Comparison of ENCODE assay signal across 9 mouse cellular contexts in the genomic region with DNA sequence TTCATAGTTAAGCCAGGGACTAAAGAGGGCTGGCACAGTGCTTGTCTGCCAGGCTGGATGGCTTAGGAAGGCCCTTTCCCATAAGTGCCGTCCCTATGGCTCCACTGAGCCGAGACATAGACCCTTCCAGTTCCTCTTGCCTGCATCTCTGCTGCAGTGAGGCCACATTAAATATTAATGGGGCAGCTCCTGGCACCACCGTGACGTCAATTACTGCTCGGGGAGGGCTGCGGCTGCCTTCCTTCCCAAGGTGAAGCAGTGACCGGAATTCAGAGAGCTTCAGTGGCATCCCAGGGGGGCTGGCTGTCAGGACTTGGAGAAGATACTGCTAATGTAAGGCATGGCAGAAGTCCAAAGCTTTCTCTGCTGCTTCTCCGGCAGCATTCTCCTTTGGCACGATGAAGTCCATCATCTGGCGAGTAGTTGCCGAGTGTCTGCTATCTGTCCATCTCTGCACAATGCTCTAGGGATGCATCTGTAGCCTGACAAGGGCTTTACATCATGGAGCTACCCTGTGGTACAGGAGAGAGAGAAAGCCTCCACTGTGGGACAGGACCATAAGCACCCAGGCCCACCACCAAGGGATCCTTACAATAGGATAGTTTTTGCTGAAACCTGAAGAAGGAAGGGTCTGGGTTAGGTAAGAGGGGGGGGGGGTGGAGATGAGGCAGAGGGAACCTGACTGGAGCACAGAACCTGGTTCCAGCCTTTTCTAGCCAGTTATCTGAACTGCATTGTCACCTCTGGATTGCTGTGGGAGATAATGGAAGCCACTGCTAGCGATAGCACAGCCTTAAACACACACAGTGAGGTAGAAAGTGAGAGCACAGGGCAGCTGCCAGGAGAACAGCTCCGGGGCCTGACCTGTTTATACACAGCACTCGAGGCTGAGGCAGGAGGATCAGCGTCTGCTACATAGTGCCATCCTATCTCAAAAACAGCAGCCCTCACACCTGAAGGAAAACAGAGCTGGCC. TPM values are rescaled to one million over a fixed set of nuclear protein-coding genes. Genes with fewer than 3 reads are reported as not detected.
DNase-seq lines count a peak whose midpoint lies in the region; ATAC-seq and TF ChIP-seq lines count a peak whose summit lies in the region.
"Had no signal": no experiment of that assay in that cellular context is flagged by ENCODE, and none has a peak within 500 bp of the region (broad histone marks: within the 10 kb centered on the region; RNA-seq: fewer than 3 reads in every experiment).

No protein-coding gene starts in this region.

- H3K4me2 ChIP-seq in lung, embryonic 14.5 days: no peak overlapping the region
- H3K4me2 ChIP-seq in embryonic facial prominence, embryonic 11.5 days (ENCODE audit: low read depth, low read length): no peak overlapping the region
- H3K4me2 ChIP-seq in kidney, embryonic 15.5 days: no peak overlapping the region
- H3K4me2 ChIP-seq in heart, embryonic 11.5 days: no peak overlapping the region
- H3K4me2 ChIP-seq in liver, postnatal 0 days (ENCODE audit: low read depth, low read length): no peak overlapping the region

- H3K36me3 ChIP-seq in lung, embryonic 14.5 days (ENCODE audit: insufficient read depth): no peaks in the 10 kb centered on the region
- H3K36me3 ChIP-seq in embryonic facial prominence, embryonic 11.5 days (replicated peaks; ENCODE audit: control insufficient read depth, insufficient read depth, low read depth, low read length): no peaks in the 10 kb centered on the region
- no peaks in the 10 kb centered on the region for H3K36me3 ChIP-seq in kidney, embryonic 15.5 days
- H3K36me3 ChIP-seq in heart, embryonic 11.5 days (ENCODE audit: control insufficient read depth, insufficient read depth, low read length): no peaks in the 10 kb centered on the region
- no peaks in the 10 kb centered on the region for H3K36me3 ChIP-seq in liver, postnatal 0 days (replicated peaks; ENCODE audit: insufficient read depth, low read length)

- H3K9ac ChIP-seq in lung, embryonic 14.5 days: no peak overlapping the region
- no peak overlapping the region for H3K9ac ChIP-seq in embryonic facial prominence, embryonic 11.5 days (replicated peaks; ENCODE audit: low read length)
- H3K9ac ChIP-seq in kidney, embryonic 15.5 days: no peak overlapping the region
- no peak overlapping the region for H3K9ac ChIP-seq in heart, embryonic 11.5 days (ENCODE audit: low read depth, low read length)
- H3K9ac ChIP-seq in liver, postnatal 0 days (replicated peaks): no peak overlapping the region

- 36% methylated on average over 15 of the region's 15 CpGs for WGBS in lung, embryonic 14.5 days
- WGBS in embryonic facial prominence, embryonic 11.5 days: 44% methylated on average over 15 of the region's 15 CpGs
- 50% methylated on average over 15 of the region's 15 CpGs for WGBS in kidney, embryonic 15.5 days
- WGBS in heart, embryonic 11.5 days (ENCODE audit: insufficient replicate concordance): 42% methylated on average over 15 of the region's 15 CpGs
- WGBS in liver, postnatal 0 days (ENCODE audit: insufficient replicate concordance): 63% methylated on average over 15 of the region's 15 CpGs

- no peaks in the 10 kb centered on the region for H3K4me1 ChIP-seq in lung, embryonic 14.5 days (ENCODE audit: insufficient read depth)
- H3K4me1 ChIP-seq in embryonic facial prominence, embryonic 11.5 days (ENCODE audit: control insufficient read depth, insufficient read depth, low read length): no peaks in the 10 kb centered on the region
- peaks cover 9% of the 10 kb centered on the region for H3K4me1 ChIP-seq in kidney, embryonic 15.5 days
- peaks cover 9% of the 10 kb centered on the region for H3K4me1 ChIP-seq in heart, embryonic 11.5 days (ENCODE audit: control insufficient read depth, insufficient read depth, low read length)
- H3K4me1 ChIP-seq in liver, postnatal 0 days (ENCODE audit: insufficient read depth): no peaks in the 10 kb centered on the region; the same call in 1 of the 2 replicates

- H3K4me3 ChIP-seq in lung, embryonic 14.5 days (ENCODE audit: low read depth, low read length): no peak overlapping the region
- H3K4me3 ChIP-seq in embryonic facial prominence, embryonic 11.5 days (ENCODE audit: low read depth, low read length): no peak overlapping the region
- no peak overlapping the region for H3K4me3 ChIP-seq in kidney, embryonic 15.5 days (replicated peaks)
- no peak overlapping the region for H3K4me3 ChIP-seq in heart, embryonic 11.5 days (ENCODE audit: low read depth, low read length)
- no peak overlapping the region for H3K4me3 ChIP-seq in liver, postnatal 0 days (ENCODE audit: low read depth, low read length)

- H3K27ac ChIP-seq in lung, embryonic 14.5 days (ENCODE audit: low read depth): no peak overlapping the region
- H3K27ac ChIP-seq in embryonic facial prominence, embryonic 11.5 days (replicated peaks; ENCODE audit: low read depth, low read length): no peak overlapping the region
- H3K27ac ChIP-seq in kidney, embryonic 15.5 days: no peak overlapping the region
- H3K27ac ChIP-seq in heart, embryonic 11.5 days (ENCODE audit: low read depth, low read length): no peak overlapping the region
- H3K27ac ChIP-seq in liver, postnatal 0 days (ENCODE audit: low read depth): no peak overlapping the region

- DNase-seq in lung, embryonic 14.5 days: peak; percentile 43
- no peak for DNase-seq in lung, postnatal 4 days
- DNase-seq in embryonic facial prominence, embryonic 11.5 days (ENCODE audit: low spot score): no peak
- DNase-seq in retina, postnatal 1 day: peak; percentile 70
- DNase-seq in yolk sac, embryonic 10.5 days (ENCODE audit: low spot score): no peak
- no peak for DNase-seq in liver, postnatal 0 days
- DNase-seq: lung, postnatal 14 days had no signal

- H3K9me3 ChIP-seq in lung, embryonic 14.5 days (ENCODE audit: low read depth, low read length): no peaks in the 10 kb centered on the region
- H3K9me3 ChIP-seq in embryonic facial prominence, embryonic 11.5 days (replicated peaks; ENCODE audit: control insufficient read depth, low read length): no peaks in the 10 kb centered on the region
- no peaks in the 10 kb centered on the region for H3K9me3 ChIP-seq in kidney, embryonic 15.5 days (replicated peaks)
- H3K9me3 ChIP-seq in heart, embryonic 11.5 days (replicated peaks; ENCODE audit: control insufficient read depth, low read length): no peaks in the 10 kb centered on the region
- H3K9me3 ChIP-seq in liver, postnatal 0 days (ENCODE audit: low read length): no peaks in the 10 kb centered on the region

- no peak for ATAC-seq in lung, embryonic 14.5 days (ENCODE audit: insufficient read depth)
- peak; percentile 42; the same call in 1 of the 2 replicates for ATAC-seq in embryonic facial prominence, embryonic 11.5 days (replicated peaks; ENCODE audit: insufficient number of reproducible peaks, low FRiP score, low TSS enrichment, low read depth)
- peak; percentile 62; the same call in 1 of the 2 replicates for ATAC-seq in kidney, embryonic 15.5 days (replicated peaks; ENCODE audit: low FRiP score)
- no peak for ATAC-seq in heart, embryonic 11.5 days (replicated peaks; ENCODE audit: insufficient number of reproducible peaks, low FRiP score, low TSS enrichment)
- no peak for ATAC-seq in liver, postnatal 0 days

- no peaks in the 10 kb centered on the region for H3K27me3 ChIP-seq in lung, embryonic 14.5 days (ENCODE audit: insufficient read depth, low read length)
- H3K27me3 ChIP-seq in embryonic facial prominence, embryonic 11.5 days (ENCODE audit: control insufficient read depth, insufficient read depth, low read length): no peaks in the 10 kb centered on the region
- no peaks in the 10 kb centered on the region for H3K27me3 ChIP-seq in kidney, embryonic 15.5 days
- no peaks in the 10 kb centered on the region for H3K27me3 ChIP-seq in heart, embryonic 11.5 days (ENCODE audit: control insufficient read depth, insufficient read depth, low read length)
- no peaks in the 10 kb centered on the region for H3K27me3 ChIP-seq in liver, postnatal 0 days (ENCODE audit: insufficient read depth, low read length)

- no peak for TF ChIP-seq CTCF in lung, embryonic 14.5 days (IDR thresholded peaks at IDR 0.05; ENCODE audit: low read depth)
- TF ChIP-seq CTCF in liver, postnatal 0 days (IDR thresholded peaks at IDR 0.05; ENCODE audit: low read depth): no peak

- TF ChIP-seq EP300 in liver, postnatal 0 days (IDR thresholded peaks at IDR 0.05; ENCODE audit: low read depth): no peak

RNA-seq across cellular contexts. Expression of a gene that starts 7.2 kb away (rescaled TPM):
- 415 and 431 TPM in 2 replicates for polyA plus RNA-seq in lung, embryonic 14.5 days (2014; fragmentation: Nextera tagmentation; extraction: Ambion mirVana)
- polyA plus RNA-seq in embryonic facial prominence, embryonic 11.5 days (2014; fragmentation: Nextera tagmentation; extraction: Ambion mirVana): 479 and 494 TPM in 2 replicates
- 362 and 374 TPM in 2 replicates for polyA plus RNA-seq in kidney, embryonic 15.5 days (2015; fragmentation: Nextera tagmentation; extraction: Ambion mirVana)
- 449 and 491 TPM in 2 replicates for polyA plus RNA-seq in heart, embryonic 11.5 days (2014; fragmentation: Nextera tagmentation; extraction: Ambion mirVana)
- polyA plus RNA-seq in liver, postnatal 0 days (2015; fragmentation: Nextera tagmentation; extraction: Ambion mirVana): 125 and 133 TPM in 2 replicates

Comparison
In these comparisons a context has a peak if more than half of its experiments do, and no peak if none do; other contexts are left out.
1. DNase-seq: peak in lung, embryonic 14.5 days (single experiment) and retina, postnatal 1 day (single experiment); none in lung, postnatal 4 days (0 of 2), embryonic facial prominence, embryonic 11.5 days (single experiment), yolk sac, embryonic 10.5 days (single experiment) and liver, postnatal 0 days (single experiment).
2. ATAC-seq: peak in embryonic facial prominence, embryonic 11.5 days (single experiment) and kidney, embryonic 15.5 days (single experiment); none in lung, embryonic 14.5 days (single experiment), heart, embryonic 11.5 days (single experiment) and liver, postnatal 0 days (single experiment).